Mouse (Mus musculus): ENCODE results near the gene Emp3.
"Not testable (repeated sequence)": the region's sequence is repeated elsewhere in the genome, so short reads cannot be mapped to it uniquely, and the experiment has no call there.

Emp3 gene

DNA sequence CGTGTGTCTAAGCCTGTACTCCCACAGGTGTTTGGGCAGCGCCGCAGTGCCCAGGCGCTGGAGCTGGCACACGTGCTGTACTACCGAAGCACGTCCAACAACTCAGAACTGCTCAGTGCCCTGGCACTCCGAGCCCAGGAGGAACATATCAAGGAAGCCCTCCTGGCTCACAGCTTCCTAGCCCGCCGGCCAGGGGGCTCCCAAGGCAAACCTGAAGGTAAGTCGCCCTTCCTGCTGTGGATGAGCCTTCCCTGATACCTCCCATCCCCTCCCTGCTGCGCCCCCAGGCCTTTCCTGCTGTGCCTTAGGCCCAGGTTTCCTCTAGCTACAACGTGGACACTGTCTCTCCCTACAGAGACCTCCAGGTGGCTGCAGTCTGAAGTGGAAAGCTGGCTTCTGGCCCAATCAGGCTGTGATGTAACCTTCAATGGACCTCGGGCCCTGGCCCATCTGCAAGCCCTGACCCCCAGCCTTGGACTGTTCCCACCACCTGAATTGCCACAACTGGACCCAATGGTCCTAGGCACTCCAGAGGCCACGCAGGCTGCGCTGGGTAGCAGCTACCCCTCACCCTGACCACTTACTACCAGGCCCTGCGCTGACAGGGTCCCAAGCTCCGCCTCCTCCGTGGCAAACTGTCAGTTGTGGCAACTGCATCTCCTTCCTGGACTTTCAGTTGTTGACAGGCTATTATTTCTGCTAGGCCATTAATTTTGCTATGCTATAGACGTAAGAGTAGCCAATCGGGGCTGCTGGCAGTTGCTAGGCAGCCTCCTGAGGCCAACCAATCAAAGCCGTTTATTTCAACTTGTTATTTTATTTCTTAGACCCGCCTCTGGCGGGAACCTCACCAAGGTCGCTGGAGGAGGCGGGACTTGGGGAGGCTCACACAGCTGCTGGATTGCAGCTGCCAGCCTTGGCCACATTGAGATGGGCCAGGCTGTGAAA lies 4.9 kb downstream of the Emp3 start:
- DNase-seq (ENCODE audit: low spot score in 2 of 2), result peak in 1 of 2 experiments; percentile 50

DNA sequence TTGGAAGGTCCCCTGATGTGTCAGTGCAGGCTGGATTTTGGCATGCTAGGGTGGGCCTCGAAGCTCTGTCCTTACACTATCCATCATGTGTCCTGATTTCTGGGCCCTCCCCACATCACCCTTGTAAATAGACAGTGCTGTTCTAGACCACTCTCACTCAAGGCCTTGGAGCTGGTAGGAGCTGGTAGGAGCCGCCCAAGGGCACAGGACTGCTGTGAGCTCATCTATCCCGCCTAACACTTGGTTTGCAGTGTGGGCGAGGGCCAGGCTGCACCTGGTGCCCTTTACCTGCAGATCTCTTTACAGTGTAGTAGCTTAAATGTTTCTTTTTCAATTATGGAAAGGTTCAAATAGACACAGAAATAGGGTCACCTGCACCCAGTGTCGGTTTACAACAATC lies 6.2 kb downstream of the Emp3 start:
- no peak for DNase-seq (ENCODE audit: low spot score in 2 of 2)

DNA sequence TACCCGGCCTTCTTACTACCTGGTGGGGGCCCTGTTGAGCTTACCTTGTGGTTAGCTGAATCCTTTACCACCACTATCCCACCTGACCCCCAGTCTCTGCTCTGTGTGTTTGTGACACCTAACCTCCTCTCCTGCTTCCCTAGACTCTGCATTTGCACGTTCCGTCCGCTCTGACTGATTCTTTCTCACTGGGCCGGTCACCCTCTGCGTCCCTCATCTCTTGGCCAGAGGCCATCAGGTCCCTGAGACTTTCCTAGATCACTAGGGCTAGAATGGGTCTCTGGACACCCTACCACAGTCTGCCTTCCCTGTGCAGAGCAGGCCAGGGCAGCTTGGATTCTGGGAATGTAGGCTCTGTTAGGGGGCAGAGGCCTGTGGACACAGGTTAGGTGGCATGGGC lies 7.1 kb downstream of the Emp3 start:
- no peak for DNase-seq (ENCODE audit: low spot score in 2 of 2)

DNA sequence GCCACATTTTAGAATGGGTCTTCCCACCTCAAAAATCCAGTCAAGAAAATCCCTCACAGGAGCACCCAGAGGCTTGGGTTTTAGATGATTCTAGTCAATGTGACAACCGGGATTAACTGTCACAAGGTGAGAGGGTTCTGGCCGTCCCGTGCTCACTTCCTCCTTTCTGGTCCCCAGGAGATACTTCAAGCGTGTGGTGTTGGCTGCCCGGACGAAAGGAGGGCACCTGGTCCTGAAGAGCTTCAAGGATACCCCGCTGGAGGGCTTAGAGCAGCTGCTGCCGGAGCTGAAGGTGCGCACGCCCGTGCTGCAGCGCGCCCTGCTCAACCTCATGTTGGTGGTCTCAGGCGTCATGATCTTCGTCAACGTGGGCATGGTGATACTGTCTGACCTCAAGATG lies 12.1 kb downstream of the Emp3 start:
- no peak for DNase-seq (ENCODE audit: low spot score in 2 of 2)

DNA sequence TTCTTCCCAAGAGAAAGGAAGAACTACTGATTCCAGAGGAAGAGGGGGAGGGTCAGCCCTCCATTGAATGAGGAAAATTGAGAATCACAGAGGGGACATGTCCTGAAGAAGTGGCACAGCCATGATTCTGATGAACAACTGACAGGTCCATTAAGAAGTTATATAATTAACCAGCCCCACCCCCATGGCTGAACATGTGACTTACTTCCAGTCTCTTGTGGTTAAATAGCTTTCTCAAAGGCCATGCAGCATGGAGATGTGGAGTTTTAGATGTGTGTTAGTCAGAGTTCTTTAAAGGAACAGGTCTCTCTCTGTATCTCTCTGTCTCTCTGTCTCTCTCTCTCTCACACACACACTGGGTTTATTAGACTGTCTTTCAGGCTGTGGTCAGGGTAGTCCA lies 12.8 kb downstream of the Emp3 start:
- no peak for DNase-seq (ENCODE audit: low spot score in 2 of 2)

DNA sequence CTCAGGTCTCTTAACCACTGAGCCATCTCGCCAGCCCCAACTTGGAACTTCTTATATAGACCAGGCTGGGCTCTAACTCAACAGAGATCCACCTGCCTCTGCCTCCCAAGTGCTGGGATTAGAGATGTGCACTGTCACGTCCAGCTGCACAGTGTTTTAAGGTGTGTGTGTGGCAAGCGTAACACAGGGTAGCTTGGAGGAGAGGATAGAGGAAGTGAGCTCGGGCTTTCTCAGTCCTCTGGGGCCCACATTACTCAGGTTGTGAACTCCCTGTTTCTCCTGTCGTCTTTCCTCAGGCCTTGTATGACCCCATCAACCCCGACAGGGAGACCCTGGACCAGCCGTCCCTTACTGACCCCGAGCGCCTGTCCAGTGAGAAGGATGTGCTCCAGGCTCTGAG lies 14.6 kb downstream of the Emp3 start:
- no peak for DNase-seq (ENCODE audit: low spot score in 2 of 2)

DNA sequence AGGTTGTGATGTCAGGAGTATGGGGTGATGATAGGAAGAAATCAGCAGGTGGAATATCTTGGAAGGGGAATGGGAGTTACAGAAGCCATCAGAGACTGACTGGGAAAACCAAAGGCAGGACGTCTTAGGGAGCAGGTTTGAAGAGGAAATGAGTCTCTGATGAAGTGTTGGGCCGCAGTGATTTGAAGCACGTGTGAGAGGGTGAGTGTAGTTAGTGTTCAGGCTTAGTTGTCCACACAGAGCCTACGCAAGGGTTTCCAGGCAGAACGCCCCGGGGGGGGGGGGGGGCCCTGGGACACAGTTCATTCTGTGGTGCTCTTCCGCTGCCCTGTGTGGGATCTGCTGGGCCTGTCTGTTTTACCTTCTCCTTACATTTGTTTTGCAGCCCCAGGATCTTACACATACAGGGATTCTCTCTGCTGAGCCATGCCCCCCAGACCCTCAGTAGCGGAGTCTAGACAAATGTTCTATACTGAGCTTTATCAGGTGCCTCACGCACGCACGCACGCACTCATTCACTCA lies 18.7 kb downstream of the Emp3 start:
- DNase-seq (ENCODE audit: low spot score in 2 of 2), result no peak

DNA sequence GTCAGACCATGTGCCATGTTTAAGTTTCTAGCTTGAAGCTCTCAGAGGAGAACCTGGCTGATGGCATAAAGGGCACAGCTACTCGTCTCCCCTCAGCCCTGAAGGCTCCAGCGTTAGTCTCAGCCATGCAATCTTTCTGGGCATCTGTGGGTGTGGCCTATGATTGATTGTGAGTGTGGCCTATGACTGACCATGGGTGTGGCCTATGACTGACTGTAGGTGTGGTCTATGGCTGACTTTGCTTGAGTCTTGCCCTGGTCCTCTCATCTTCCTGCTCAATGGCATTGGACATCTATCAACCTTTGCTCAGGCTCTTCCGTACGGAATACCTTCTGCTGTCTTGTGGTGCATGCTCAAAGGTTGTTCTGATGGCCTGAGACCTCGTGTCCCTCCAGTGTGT lies 19.6 kb downstream of the Emp3 start:
- DNase-seq (ENCODE audit: low spot score in 2 of 2), result no peak

DNA sequence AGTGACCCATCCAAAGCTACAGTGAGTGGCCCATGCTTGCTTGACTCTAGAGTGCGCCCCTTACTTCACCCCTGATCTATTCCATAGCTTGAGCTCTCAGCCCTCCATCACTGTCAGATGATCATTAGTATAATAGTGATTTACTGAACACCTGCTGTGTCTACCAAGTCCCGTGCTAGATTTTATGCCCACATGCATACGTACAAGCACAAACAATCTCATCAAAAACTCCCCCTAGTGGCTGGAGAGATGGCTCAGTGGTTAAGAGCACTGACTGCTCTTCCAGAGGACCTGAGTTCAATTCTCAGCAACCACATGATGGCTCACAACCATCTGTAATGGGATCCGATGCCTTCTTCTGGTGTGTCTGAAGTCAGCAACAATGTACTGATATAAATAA lies 23.1 kb downstream of the Emp3 start:
- not testable (repeated sequence) for DNase-seq (ENCODE audit: low spot score in 2 of 2)

DNA sequence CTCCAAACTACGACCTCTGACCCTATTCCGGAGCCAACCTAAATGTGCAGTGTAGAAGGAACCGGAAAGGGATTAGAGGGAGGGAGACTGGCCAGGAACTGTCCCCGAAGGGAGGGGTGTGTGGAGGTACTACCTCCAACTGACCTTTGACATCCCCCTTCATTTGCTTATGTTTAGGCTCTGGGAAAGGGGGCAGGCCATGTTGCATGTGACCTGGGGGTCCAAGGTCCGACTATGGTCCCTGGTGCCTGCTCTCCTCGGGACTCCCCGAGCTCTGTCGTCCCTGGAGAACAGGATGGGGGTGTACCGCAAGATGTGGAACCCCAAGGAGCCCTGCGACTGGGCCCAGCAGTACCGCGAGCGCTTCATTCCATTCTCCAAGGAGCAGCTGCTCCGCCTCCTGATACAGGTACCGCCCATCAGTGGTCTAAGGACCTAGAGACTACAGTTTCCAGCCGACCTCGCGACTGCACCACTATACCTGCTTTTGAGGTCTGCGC lies 23.9 kb downstream of the Emp3 start:
- peak in 1 of 2 experiments; percentile 31 for DNase-seq (ENCODE audit: low spot score in 2 of 2)

DNA sequence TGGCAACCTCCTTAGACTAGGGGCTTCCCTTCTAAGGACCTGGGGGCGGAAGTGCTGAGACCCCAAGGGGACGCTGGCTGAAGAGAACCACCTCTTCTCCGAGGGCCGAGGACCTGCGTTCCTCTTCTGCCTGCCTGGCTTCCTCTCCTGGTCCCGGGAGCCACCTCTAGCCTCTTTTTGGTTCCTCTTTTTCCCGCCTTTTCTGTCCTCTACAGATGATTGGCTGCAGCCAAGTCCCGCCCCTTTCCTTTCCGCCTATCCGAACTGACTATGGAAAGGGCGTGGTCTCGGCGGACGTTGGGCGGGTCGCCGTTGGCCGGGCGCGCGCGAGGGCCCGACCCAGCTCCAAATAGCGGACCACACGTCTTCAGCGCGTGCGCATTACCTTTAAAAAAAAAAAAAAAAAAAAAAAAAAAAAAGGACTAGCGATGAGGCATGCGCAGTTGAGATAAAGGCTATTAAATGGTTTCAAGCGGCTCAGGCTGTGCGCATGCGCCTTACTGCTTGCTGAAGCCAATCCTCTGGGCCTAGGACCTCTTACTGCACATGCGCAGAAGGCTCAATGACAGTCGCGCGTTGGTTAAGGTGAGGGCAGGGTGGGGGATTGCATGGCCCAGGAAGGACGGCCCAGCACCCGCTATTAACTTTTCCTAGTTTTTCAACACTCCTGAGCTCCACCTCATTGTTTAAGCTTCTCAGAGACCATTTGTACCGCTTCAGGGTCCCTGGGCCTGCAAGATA lies 24.5 kb downstream of the Emp3 start, which contains the start of the genes Syngr4 and Tmem143:
TSS of gene Syngr4 (minus strand) at position 198 of the 741 bp plus-strand sequence.
TSS of gene Tmem143 (plus strand) at position 425 of the 741 bp plus-strand sequence.
- peak; percentile 88 to 94 for DNase-seq (ENCODE audit: low spot score in 2 of 2)

DNA sequence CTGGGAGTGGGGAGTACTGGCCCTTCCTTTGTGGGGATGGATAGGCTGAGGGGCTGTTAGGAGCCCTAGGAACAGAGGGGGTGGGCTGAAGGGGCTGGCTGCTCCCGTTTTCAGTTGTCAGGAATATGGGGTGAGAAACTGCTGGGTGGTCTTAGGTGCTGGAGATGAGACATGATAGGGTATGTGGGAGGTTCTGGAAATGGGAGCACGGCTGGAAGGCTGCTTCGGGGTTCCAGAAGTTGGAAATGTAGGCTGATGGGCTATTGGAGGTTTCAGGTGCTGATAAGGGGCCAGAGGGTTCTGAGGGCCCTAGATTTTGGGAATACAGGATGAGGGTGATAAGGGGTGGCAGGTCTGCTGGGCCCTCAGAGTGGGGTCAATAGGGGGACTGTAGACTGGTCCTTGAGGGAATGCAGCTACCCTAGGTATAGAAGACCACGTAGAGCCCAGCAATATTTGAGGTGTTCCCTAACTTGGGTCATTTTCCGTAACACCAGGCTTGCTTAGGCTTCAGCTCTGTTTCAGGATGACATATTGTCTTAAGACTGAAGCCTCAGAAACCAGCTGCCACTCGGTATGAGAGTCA lies 25.2 kb downstream of the Emp3 start:
- DNase-seq (ENCODE audit: low spot score in 2 of 2), result no peak

DNA sequence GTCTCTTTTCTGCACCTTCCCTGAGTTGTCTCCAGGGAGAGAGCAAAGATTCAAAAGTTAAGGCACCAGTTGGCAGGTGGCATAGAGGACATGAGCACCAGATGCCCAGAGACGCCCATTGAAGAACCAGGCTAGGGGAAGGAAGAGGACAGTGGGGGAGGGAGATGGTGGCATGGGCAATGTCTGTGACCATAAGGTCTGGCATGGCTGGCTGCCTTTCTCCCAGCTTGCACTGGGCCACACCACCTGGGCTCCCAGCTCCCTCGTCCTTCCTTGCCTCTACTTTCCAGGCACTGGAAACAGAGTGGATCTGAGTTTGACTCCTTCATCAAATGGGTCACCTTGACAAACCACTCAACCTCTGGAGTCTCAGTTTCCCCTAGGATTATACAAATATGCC lies 28.6 kb downstream of the Emp3 start:
- DNase-seq (ENCODE audit: low spot score in 2 of 2), result no peak

DNA sequence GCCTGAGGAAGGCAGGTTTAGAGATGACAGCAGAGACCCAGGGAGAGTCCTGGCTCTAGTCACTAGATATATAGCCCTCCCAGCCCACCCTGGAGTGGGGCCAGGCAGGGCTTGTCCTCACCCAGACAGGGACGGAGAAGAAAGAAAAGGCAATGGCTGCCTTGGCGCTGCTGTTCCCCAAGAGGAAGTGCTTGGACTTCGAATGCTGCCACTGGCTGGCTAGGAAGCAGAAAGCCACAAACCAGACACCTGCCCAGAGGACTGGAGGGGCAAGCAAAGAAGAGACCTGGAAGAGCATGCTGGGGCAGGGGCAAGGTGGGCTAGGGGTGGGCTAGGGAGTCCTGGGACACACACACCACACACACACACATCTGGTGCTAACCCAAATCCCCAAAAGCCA lies 34.0 kb downstream of the Emp3 start:
- DNase-seq (ENCODE audit: low spot score in 2 of 2), result no peak

DNA sequence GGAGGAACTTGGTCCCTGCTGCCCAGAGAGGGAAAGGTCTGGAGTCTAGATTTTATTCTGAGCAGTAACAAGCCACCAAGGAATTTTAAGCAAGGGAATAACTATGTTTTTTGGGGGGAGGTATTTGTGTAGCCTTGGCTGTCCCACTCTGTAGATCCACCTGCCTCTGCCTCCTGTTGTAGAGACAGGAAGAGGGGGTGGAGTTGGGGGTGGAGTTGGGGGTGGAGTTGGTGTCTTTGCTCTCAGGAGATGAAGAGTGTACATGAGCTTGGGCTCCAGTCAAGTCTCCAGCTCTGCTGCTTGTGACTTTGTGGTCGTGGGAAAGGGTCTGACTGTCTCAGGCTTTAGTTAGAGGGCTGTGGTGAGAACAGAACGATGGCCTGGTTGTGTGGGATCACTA lies 40.2 kb downstream of the Emp3 start:
- DNase-seq (ENCODE audit: low spot score in 2 of 2), result no peak

DNA sequence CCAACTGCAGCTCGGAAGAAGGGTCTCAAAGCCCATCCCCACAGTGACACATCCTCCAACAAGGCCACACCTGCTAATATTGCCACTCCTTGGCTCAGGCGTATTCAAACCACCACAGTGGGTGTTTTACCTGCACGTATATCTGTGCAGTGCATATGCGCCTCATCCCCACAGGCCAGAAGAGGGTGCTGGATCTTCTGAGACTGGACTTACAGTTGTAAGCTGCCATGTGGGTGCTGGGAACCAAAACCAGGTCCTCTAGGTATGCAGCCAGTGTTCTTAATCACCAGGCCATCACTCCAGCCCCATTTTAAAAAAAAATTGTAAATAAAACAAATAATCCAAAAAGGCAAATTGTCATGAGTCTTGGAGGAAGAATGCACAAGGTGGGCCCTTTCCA lies 40.7 kb downstream of the Emp3 start:
- DNase-seq (ENCODE audit: low spot score in 2 of 2), result no peak

DNA sequence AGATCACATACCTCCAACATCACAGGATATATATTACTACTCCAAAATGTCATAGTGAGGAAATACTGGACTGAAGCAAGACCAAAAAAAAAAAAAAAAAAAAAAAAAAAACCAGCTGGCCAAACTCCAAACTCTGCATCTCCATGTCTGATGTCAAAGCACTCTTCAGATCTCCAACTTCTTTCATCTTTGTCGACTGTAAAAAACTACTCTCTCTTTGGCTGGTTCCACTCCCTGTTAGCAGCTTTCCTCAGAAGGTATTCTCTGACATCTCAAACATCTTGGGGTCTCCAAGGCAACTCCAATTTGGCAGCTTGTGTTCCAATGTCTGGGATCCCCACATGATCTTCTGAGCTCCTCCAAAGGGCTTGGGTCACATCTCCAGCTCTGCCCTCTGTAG lies 42.9 kb downstream of the Emp3 start, which contains the start of gene Grin2d:
TSS of gene Grin2d (minus strand) at position 101 of the 400 bp plus-strand sequence.
- not testable (repeated sequence) for DNase-seq (ENCODE audit: low spot score in 2 of 2)

DNA sequence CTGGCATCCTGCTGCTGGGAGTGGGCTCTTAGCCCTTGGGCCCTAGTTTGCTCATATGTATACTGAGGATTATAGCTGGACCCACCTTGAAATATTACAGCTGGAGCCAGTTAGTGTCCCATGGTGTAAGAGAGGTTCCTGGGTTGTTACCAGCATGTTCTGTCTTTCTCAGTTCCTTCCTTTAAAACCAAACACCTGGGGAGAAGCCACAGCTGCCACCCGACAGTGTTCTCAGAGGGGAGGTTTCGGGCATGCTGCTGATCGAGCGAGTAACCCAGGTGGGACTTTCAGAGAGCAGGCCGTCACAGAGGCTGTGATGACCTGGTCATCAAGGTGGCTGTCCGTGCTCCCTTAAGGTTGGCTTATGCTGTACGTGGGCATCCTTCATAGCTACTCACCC lies 44.3 kb downstream of the Emp3 start:
- DNase-seq (ENCODE audit: low spot score in 2 of 2), result no peak

DNA sequence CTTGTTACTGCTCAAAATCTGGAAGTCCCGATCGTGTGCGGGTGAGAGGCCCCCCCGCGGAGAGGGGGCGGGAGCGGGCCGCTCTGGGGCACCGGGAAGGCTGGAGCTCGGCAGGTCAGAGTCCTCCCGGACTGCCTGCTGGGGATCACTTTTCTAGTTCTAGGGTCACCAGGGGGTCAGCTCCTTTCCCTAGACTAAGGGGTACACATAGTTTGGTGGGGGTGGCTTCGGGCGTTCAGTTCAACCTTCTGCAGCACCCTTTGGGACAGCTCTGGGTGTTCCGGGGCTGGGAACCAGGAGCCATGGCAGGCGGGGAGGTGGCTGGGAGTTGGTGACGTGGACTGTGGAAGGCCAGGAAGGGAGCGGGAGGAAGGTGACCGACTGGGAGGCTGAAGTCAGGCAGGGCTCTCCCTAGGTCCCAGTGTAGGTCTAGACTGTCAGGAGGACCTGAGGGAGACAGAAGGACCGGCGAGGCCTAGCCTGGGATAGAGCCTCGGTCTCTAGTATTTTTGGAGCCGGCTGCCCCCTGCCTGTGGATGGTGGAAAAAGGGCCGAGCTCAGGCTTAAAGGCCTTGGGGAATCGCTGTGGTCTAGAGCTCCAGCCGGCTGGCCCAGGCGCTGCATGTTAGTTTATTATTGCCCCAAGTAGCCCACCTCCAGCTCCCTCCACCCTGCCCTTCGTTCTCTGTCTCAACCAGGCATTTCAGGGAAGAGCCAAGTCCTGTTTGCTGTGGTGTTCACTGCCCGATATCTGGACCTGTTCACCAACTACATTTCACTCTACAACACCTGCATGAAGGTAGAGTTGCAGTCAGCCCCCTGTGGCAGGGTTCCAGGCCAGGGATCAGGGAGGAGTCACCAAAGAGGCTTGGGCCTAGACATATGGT lies 47.9 kb downstream of the Emp3 start:
- peak; percentile 28 to 39 for DNase-seq (ENCODE audit: low spot score in 2 of 2)

DNA sequence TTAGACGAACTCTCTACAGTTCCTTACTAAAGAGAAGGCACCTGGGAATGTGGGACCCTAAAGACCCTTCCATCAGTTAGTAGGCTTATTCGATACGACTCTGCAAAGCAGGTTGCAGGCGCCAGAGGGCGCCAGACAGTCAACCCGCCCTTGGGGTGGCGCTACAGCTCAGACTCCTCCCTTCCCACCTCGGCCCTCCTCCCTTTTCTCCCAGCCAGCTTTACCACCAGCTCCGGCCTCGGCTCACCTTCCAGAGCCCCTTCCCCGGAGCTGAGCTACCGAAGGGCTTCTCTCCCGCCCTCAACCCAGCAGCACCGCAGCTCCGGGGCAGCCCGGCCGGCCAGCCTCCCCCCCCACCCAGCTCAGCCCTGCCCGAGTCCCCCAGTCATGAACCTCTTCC lies 48.6 kb downstream of the Emp3 start, which contains the start of gene Kdelr1:
TSS of gene Kdelr1 (plus strand) at position 149 of the 400 bp plus-strand sequence.
- DNase-seq (ENCODE audit: low spot score in 2 of 2), result peak; percentile 80 to 88

All from frontal cortex, postnatal 25 days (tissue).